Mouse (Mus musculus) heart, postnatal 0 days (tissue): Measurements from ENCODE around the gene Dusp23. TPM values are rescaled to one million over a fixed set of nuclear protein-coding genes. Genes with fewer than 3 reads are reported as not detected.

ENCODE experiments used
- ATAC-seq: fragments of 200-750 bp; cut with Nextera tagmentation; 2 replicates; pipeline ENCODE4 v1.8.0; 2017; ENCODE audit warnings: low read depth, moderate number of reproducible peaks, moderate library complexity; ENCODE audit not compliant: insufficient read depth
- DNase-seq: peaks from one replicate; pipeline ENCODE4 v3.0.0-alpha.2; 2016; ENCODE audit warnings: low spot score
- H3K27ac ChIP-seq: fragments of 300-500 bp; sonication (generic); 2 replicates; pipeline ENCODE4 v1.5.1; 2014; ENCODE audit warnings: low read depth, mild to moderate bottlenecking
- H3K27me3 ChIP-seq: fragments of 300-500 bp; sonication (generic); 2 replicates; pipeline ENCODE4 v1.6.1; 2014; ENCODE audit warnings: low read length, mixed read lengths; ENCODE audit not compliant: control insufficient read depth, insufficient read depth
- H3K36me3 ChIP-seq: fragments of 300-500 bp; sonication (generic); replicated peaks from 2 replicates; pipeline ENCODE4 v1.6.1; 2014; ENCODE audit warnings: low read length, mixed read lengths; ENCODE audit not compliant: control insufficient read depth, insufficient read depth
- H3K4me1 ChIP-seq: fragments of 300-500 bp; sonication (generic); 2 replicates; pipeline ENCODE4 v1.6.1; 2014; ENCODE audit warnings: antibody characterized with exemption; ENCODE audit not compliant: control insufficient read depth, insufficient read depth
- H3K4me2 ChIP-seq: fragments of 300-500 bp; sonication (generic); 2 replicates; pipeline ENCODE4 v1.6.1; 2014; ENCODE audit warnings: low read depth, mild to moderate bottlenecking, low read length, moderate library complexity
- H3K4me3 ChIP-seq: fragments of 300-500 bp; sonication (generic); 2 replicates; pipeline ENCODE4 v1.5.1; 2014; ENCODE audit warnings: low read depth, low read length
- H3K9ac ChIP-seq: fragments of 300-500 bp; sonication (generic); replicated peaks from 2 replicates; pipeline ENCODE4 v1.6.1; 2014; ENCODE audit warnings: low read depth, low read length, mixed read lengths
- H3K9me3 ChIP-seq: fragments of 300-500 bp; sonication (generic); replicated peaks from 2 replicates; pipeline ENCODE4 v1.6.1; 2016; ENCODE audit warnings: low read length; ENCODE audit not compliant: control insufficient read depth
- CTCF ChIP-seq: IDR thresholded peaks from 2 replicates; pipeline ENCODE4 v1.5.1; 2016; ENCODE audit warnings: antibody characterized with exemption, control low read depth, low read depth
- EP300 ChIP-seq: IDR thresholded peaks from 2 replicates; pipeline ENCODE4 v1.6.1; 2016; ENCODE audit warnings: antibody characterized with exemption, low read depth
- WGBS: fragments of 180-500 bp; shearing (Covaris S2); extraction: QIAGEN DNeasy Blood & Tissue Kit; methylation state at CpG from one replicate; pipeline ENCODE4 v1.1.7; 2014; 5-methylcytosine and 5-hydroxymethylcytosine counted together
- polyA plus RNA-seq: library from polyadenylated mRNA; unstranded; fragments of >200 nt; fragmentation: Nextera tagmentation; extraction: Ambion mirVana; gene quantifications from 2 replicates; pipeline ENCODE4 v1.2.1, GENCODE M21; 2015
- total RNA-seq: library from RNA; depleted of rRNA; stranded (reverse); fragments of >200 nt; gene quantifications from 2 replicates; pipeline ENCODE4 v1.2.3, GENCODE M21; 2014; ENCODE audit warnings: low replicate concordance

Gene Dusp23
- total and polyA plus RNA-seq, 2 experiments from 2014 or later = 7.3 to 12.3 TPM

DNA sequence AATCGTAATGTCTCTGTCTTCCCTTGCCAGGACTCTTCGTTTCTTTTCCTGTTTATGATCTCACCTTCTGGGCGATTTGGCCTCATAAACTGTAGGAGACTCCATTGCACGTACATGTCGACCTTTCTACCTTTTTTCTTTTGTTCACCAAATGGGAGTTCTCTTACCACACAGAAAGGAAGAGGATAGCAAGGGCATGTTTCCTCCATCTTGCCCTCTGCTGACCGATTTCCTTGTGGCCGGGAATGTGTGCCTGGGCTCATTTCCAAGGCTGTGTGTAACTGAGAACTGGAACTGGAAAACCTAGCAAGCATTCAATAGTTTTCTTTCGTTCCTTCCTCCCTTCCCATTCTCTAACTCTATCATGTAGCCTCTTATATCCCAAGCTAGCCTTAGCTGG lies 26.9 kb upstream of the Dusp23 start:
- no peak overlapping the region for H3K4me2 ChIP-seq
- H3K9ac ChIP-seq = no peak overlapping the region
- no peaks in the 10 kb centered on the region for H3K36me3 ChIP-seq
- no peak overlapping the region for H3K27ac ChIP-seq
- H3K9me3 ChIP-seq = no peaks in the 10 kb centered on the region
- DNase-seq = no peak
- no peak for ATAC-seq
- no peaks in the 10 kb centered on the region for H3K27me3 ChIP-seq
- TF ChIP-seq CTCF (no peak), EP300 (no peak)
- H3K4me3 ChIP-seq = no peak overlapping the region
- 0 out of 2 replicates have a peak, but pooled peaks cover 3% of the 10 kb centered on the region for H3K4me1 ChIP-seq
- 44% methylated on average over 8 of the region's 8 CpGs for WGBS

DNA sequence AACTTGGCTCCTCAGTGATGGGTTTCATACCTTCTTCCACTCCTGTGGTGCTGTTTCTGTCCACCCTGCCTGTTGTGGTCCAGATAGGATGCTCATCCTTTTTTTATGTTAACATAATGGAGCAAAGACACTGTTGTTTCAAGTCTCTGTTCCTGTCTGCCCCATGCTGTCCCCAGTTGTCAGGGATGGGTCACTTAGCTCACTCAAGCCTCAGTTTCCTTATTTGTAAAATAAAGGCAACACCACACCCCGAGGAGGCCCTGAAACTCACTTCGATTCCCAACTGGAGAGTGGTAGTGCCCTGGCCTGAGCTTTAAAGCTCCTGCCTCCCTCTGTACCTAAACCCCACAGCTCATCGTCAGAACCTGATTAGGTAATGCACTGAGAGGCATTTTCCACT lies 24.5 kb upstream of the Dusp23 start:
- Histone ChIP-seq H3K36me3 (no peaks in the 10 kb centered on the region), H3K4me3 (no peak overlapping the region), H3K27ac (no peak overlapping the region), H3K27me3 (no peaks in the 10 kb centered on the region), H3K9me3 (no peaks in the 10 kb centered on the region), H3K4me1 (peaks cover 15% of the 10 kb centered on the region), H3K9ac (no peak overlapping the region), H3K4me2 (no peak overlapping the region)
- no peak for DNase-seq
- WGBS = 68% methylated on average over 3 of the region's 3 CpGs
- TF ChIP-seq CTCF (no peak), EP300 (no peak)
- no peak for ATAC-seq

DNA sequence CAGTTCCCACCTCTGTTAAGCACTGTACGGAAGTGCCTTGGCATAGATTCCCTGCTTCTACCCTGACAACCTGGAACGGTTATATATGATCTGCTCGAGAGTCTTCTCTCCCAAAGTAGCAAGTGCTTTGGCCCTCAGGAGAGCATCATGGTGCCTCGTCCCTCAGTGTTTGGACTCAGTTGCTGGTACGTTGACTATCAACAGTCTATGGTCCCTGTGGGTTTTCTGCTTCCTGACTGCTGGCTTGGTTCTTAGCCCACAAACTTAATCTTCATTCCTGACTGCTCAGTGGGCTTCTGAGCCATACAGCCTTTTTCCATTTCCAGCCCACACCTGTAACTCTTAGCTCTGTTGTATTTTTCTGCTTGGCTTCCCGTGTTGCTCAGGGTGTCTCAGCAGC lies 21.1 kb upstream of the Dusp23 start:
- Histone ChIP-seq H3K27me3 (no peaks in the 10 kb centered on the region), H3K4me2 (no peak overlapping the region), H3K27ac (no peak overlapping the region), H3K4me3 (no peak overlapping the region), H3K36me3 (no peaks in the 10 kb centered on the region), H3K9ac (no peak overlapping the region), H3K9me3 (no peaks in the 10 kb centered on the region), H3K4me1 (peaks cover 15% of the 10 kb centered on the region)
- ATAC-seq (no peak), DNase-seq (no peak)
- 29% methylated on average over 6 of the region's 6 CpGs for WGBS
- TF ChIP-seq EP300 = no peak
- TF ChIP-seq CTCF = no peak

DNA sequence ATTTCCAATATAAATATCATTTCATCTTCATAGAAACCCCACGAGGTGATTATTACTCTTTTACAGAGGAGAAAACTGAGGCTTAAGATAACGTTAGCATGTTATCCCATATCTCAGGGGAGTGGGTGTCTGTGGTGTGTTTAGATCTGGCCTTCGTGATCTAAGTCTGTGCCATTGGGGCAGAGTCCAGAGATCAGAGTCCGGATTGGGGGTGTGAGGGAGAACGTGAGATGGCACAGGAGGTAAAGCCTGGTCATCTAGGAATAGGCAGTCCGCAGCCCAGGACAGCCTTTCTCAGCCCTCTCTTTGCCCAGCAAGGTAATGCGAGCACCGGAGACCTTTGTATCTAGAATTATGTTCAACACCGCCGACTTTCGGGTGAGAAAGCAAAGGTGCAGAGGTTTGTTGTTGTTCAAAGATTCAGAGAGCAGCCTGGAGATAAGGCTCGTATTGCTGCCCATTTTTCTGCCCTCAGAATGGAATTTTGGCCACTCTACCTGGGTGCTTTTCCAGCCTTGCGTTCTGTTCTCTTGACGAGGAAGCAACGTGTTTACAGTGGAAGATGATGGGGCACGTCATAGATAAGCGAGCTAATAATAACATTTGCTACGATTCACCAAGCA lies 19.4 kb upstream of the Dusp23 start:
- WGBS = 48% methylated on average over 18 of the region's 18 CpGs
- H3K4me2 ChIP-seq = peak overlapping the region; percentile 32; the same call in 1 of the 2 replicates
- no peak for DNase-seq
- no peak for ATAC-seq
- no peak overlapping the region for H3K9ac ChIP-seq
- H3K27me3 ChIP-seq = no peaks in the 10 kb centered on the region
- no peak for TF ChIP-seq EP300
- TF ChIP-seq CTCF = no peak
- no peak overlapping the region for H3K27ac ChIP-seq
- H3K36me3 ChIP-seq = no peaks in the 10 kb centered on the region
- peaks cover 19% of the 10 kb centered on the region for H3K4me1 ChIP-seq
- no peaks in the 10 kb centered on the region for H3K9me3 ChIP-seq
- no peak overlapping the region for H3K4me3 ChIP-seq

DNA sequence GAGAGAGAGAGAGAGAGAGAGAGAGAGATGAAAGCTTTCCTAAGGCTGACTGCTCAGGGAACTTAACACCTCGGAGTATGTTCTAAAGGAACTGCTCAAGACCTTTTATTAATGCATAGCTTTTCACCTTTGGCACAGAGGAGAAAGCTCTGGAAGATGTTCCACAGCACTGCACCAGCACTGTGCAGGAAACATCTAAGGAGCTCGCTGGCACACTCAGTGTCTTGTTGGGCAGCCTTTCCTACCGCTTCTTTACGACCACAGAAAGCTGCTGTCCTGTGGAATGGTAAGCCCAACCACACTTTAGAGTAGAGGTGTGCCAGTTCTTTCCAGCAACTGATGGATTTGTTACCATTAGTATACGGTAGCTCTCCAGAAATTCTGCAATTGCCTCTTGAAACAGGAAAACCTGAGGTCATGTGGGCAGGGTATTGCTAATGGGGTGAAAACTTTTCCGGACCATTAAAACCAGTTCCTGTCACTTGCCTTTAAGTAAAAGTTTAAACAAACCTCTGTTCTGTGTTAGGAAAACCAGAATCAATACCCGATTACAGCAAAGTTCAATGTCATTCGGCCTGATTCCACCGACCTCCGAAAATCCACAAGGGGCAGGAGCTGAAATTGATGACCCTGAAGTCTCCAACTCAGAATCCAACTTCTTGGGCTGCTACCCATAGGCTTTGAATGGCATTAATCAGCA lies 18.7 kb upstream of the Dusp23 start:
- no peak for ATAC-seq
- no peaks in the 10 kb centered on the region for H3K27me3 ChIP-seq
- no peaks in the 10 kb centered on the region for H3K9me3 ChIP-seq
- H3K36me3 ChIP-seq = no peaks in the 10 kb centered on the region
- H3K4me2 ChIP-seq = no peak overlapping the region
- no peak for TF ChIP-seq EP300
- no peak for TF ChIP-seq CTCF
- DNase-seq = no peak
- H3K4me1 ChIP-seq = peaks cover 19% of the 10 kb centered on the region
- no peak overlapping the region for H3K4me3 ChIP-seq
- WGBS = 72% methylated on average over 10 of the region's 10 CpGs
- H3K27ac ChIP-seq = no peak overlapping the region
- no peak overlapping the region for H3K9ac ChIP-seq
